Mouse (Mus musculus): ENCODE data around the gene Fos.

DNA sequence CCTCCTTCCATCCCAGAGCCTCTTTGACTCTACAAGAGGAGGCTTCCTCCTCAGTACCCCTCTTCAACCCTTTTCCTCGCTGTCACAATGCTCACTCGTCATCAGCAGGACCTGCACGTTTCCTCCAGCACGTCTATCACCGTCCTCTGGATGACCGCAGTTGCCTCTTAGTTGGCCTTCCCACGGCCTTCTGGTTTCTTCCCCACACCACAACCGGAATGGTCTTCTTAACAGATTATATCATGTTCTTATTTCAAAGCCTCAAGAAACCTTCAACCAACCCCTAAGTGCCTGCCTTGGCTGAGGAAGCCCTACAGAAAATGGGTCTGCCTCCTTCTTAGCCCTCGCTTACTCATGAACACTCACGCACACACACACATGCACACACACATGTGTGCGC is 48.0 kb upstream of the Fos start:
- TF ChIP-seq POLR2A (IDR thresholded peaks at IDR 0.05; ENCODE audit: control insufficient read depth, low read depth, low read length) (no peak), CTCF (IDR thresholded peaks at IDR 0.05; ENCODE audit: control insufficient read depth, insufficient read depth, insufficient replicate concordance, low read depth, low read length) (no peak)

Measured in testis, adult 2 months (tissue).